Mouse (Mus musculus) forebrain, embryonic 12.5 days (tissue): ENCODE results near the gene Snrnp40. TPM values are rescaled to one million over a fixed set of nuclear protein-coding genes. Genes with fewer than 3 reads are reported as not detected.
A peak's percentile ranks its signal among the peaks of the same experiment; 100 is the strongest.

ENCODE experiments used
- ATAC-seq: fragments of 200-750 bp; cut with Nextera tagmentation; 2 replicates; pipeline ENCODE4 v1.8.0; 2017; ENCODE audit warnings: moderate TSS enrichment; ENCODE audit not compliant: low FRiP score
- H3K27ac ChIP-seq: fragments of 300-500 bp; sonication (generic); 2 replicates; pipeline ENCODE4 v1.5.1; 2016; ENCODE audit warnings: mild to moderate bottlenecking
- H3K27me3 ChIP-seq: fragments of 300-500 bp; sonication (generic); 2 replicates; pipeline ENCODE4 v1.6.1; 2016; ENCODE audit warnings: mild to moderate bottlenecking
- H3K36me3 ChIP-seq: fragments of 300-500 bp; sonication (generic); replicated peaks from 2 replicates; pipeline ENCODE4 v1.6.1; 2016; ENCODE audit warnings: mild to moderate bottlenecking
- H3K4me1 ChIP-seq: fragments of 300-500 bp; sonication (generic); 2 replicates; pipeline ENCODE4 v1.6.1; 2016
- H3K4me2 ChIP-seq: fragments of 300-500 bp; sonication (generic); 2 replicates; pipeline ENCODE4 v1.6.1; 2016; ENCODE audit warnings: mild to moderate bottlenecking, moderate library complexity
- H3K4me3 ChIP-seq: fragments of 300-500 bp; sonication (generic); replicated peaks from 2 replicates; pipeline ENCODE4 v1.5.1; 2016; ENCODE audit warnings: mild to moderate bottlenecking
- H3K9ac ChIP-seq: fragments of 300-500 bp; sonication (generic); 2 replicates; pipeline ENCODE4 v1.6.1; 2016; ENCODE audit warnings: mild to moderate bottlenecking
- H3K9me3 ChIP-seq: fragments of 300-500 bp; sonication (generic); 2 replicates; pipeline ENCODE4 v1.6.1; 2016
- WGBS: fragments of 180-500 bp; shearing (Covaris S2); methylation state at CpG from one replicate; pipeline ENCODE4 v1.1.7; 2016; 5-methylcytosine and 5-hydroxymethylcytosine counted together
- polyA plus RNA-seq: library from polyadenylated mRNA; unstranded; fragments of >200 nt; fragmentation: Nextera tagmentation; extraction: Ambion mirVana; gene quantifications from 2 replicates; pipeline ENCODE4 v1.2.1, GENCODE M21; 2016

Gene Snrnp40
- polyA plus RNA-seq, 1 experiment from 2014 or later, result 203 TPM

- Histone ChIP-seq H3K9me3 (no peaks in the 10 kb centered on the region), H3K9ac (no peak overlapping the region), H3K4me3 (no peak overlapping the region), H3K4me2 (no peak overlapping the region), H3K4me1 (no peaks in the 10 kb centered on the region), H3K27me3 (no peaks in the 10 kb centered on the region), H3K27ac (no peak overlapping the region), H3K36me3 (peaks cover 57% of the 10 kb centered on the region)
- WGBS, result 85% methylated on average over 9 of the region's 9 CpGs
- ATAC-seq, result no peak
Measured at GRCm38 (mm10) chr4:130327366-130327765, 32.6 kb upstream of the Snrnp40 start.

- no peaks in the 10 kb centered on the region for H3K4me1 ChIP-seq
- H3K4me2 ChIP-seq, result no peak overlapping the region
- H3K9me3 ChIP-seq, result no peaks in the 10 kb centered on the region
- H3K4me3 ChIP-seq, result no peak overlapping the region
- 95% methylated on average over 5 of the region's 5 CpGs for WGBS
- no peak for ATAC-seq
- H3K9ac ChIP-seq, result no peak overlapping the region
- peaks cover 49% of the 10 kb centered on the region for H3K36me3 ChIP-seq
- H3K27me3 ChIP-seq, result no peaks in the 10 kb centered on the region
- H3K27ac ChIP-seq, result no peak overlapping the region
Measured at GRCm38 (mm10) chr4:130335867-130336266, 24.1 kb upstream of the Snrnp40 start.

- H3K27me3 ChIP-seq, result no peaks in the 10 kb centered on the region
- no peak overlapping the region for H3K4me3 ChIP-seq
- H3K9ac ChIP-seq, result no peak overlapping the region
- no peak overlapping the region for H3K27ac ChIP-seq
- H3K4me2 ChIP-seq, result no peak overlapping the region
- no peaks in the 10 kb centered on the region for H3K9me3 ChIP-seq
- peaks cover 32% of the 10 kb centered on the region for H3K36me3 ChIP-seq
- 22% methylated on average over 4 of the region's 4 CpGs for WGBS
- peak; percentile 17; the same call in 1 of the 2 replicates for ATAC-seq
- no peaks in the 10 kb centered on the region for H3K4me1 ChIP-seq
Measured at GRCm38 (mm10) chr4:130341691-130342090, 18.2 kb upstream of the Snrnp40 start.

GRCm38 (mm10) chr4:130349666-130350065 is 10.3 kb upstream of the Snrnp40 start:
- ATAC-seq, result no peak
- no peak overlapping the region for H3K4me2 ChIP-seq
- no peak overlapping the region for H3K27ac ChIP-seq
- no peaks in the 10 kb centered on the region for H3K27me3 ChIP-seq
- H3K36me3 ChIP-seq, result peaks cover 74% of the 10 kb centered on the region
- WGBS, result 95% methylated on average over 6 of the region's 6 CpGs
- no peaks in the 10 kb centered on the region for H3K9me3 ChIP-seq
- no peak overlapping the region for H3K9ac ChIP-seq
- no peaks in the 10 kb centered on the region for H3K4me1 ChIP-seq
- no peak overlapping the region for H3K4me3 ChIP-seq

GRCm38 (mm10) chr4:130350690-130351422 is 9.1 kb upstream of the Snrnp40 start:
- Histone ChIP-seq H3K36me3 (peaks cover 74% of the 10 kb centered on the region), H3K9ac (no peak overlapping the region), H3K4me2 (no peak overlapping the region), H3K27me3 (no peaks in the 10 kb centered on the region), H3K27ac (no peak overlapping the region), H3K4me3 (no peak overlapping the region), H3K9me3 (no peaks in the 10 kb centered on the region), H3K4me1 (no peaks in the 10 kb centered on the region)
- no peak for ATAC-seq
- WGBS, result 89% methylated on average over 16 of the region's 16 CpGs

- Histone ChIP-seq H3K4me2 (no peak overlapping the region), H3K4me3 (no peak overlapping the region), H3K9ac (no peak overlapping the region), H3K36me3 (peaks cover 73% of the 10 kb centered on the region), H3K27me3 (no peaks in the 10 kb centered on the region), H3K4me1 (no peaks in the 10 kb centered on the region), H3K27ac (no peak overlapping the region), H3K9me3 (no peaks in the 10 kb centered on the region)
- ATAC-seq, result no peak
- 93% methylated on average over 7 of the region's 7 CpGs for WGBS
Measured at GRCm38 (mm10) chr4:130352588-130352987, 7.3 kb upstream of the Snrnp40 start.

- peaks cover 31% of the 10 kb centered on the region for H3K36me3 ChIP-seq
- no peak for ATAC-seq
- no peak overlapping the region for H3K4me2 ChIP-seq
- peaks cover 22% of the 10 kb centered on the region for H3K4me1 ChIP-seq
- H3K27ac ChIP-seq, result no peak overlapping the region
- H3K4me3 ChIP-seq, result no peak overlapping the region
- H3K9ac ChIP-seq, result no peak overlapping the region
- H3K9me3 ChIP-seq, result no peaks in the 10 kb centered on the region
- H3K27me3 ChIP-seq, result no peaks in the 10 kb centered on the region
Measured at GRCm38 (mm10) chr4:130357946-130358345, 2.0 kb upstream of the Snrnp40 start.

- Histone ChIP-seq H3K4me2 (peak overlapping the region; percentile 59), H3K4me3 (peak overlapping the region; percentile 94), H3K9me3 (no peaks in the 10 kb centered on the region), H3K27me3 (no peaks in the 10 kb centered on the region), H3K9ac (peak overlapping the region; percentile 92), H3K36me3 (peaks cover 41% of the 10 kb centered on the region), H3K27ac (peak overlapping the region; percentile 81), H3K4me1 (peaks cover 22% of the 10 kb centered on the region)
- WGBS, result 0% methylated on average over 19 of the region's 19 CpGs
- no peak for ATAC-seq
Measured at GRCm38 (mm10) chr4:130360238-130360590, 282 bp downstream of the Snrnp40 start.

GRCm38 (mm10) chr4:130376675-130377074 is 16.7 kb downstream of the Snrnp40 start:
- ATAC-seq, result no peak

GRCm38 (mm10) chr4:130377500-130377899 is 17.6 kb downstream of the Snrnp40 start:
- no peaks in the 10 kb centered on the region for H3K27me3 ChIP-seq
- no peaks in the 10 kb centered on the region for H3K4me1 ChIP-seq
- H3K9ac ChIP-seq, result no peak overlapping the region
- H3K27ac ChIP-seq, result no peak overlapping the region
- no peak overlapping the region for H3K4me2 ChIP-seq
- WGBS, result 87% methylated on average over 4 of the region's 4 CpGs
- H3K4me3 ChIP-seq, result no peak overlapping the region
- H3K36me3 ChIP-seq, result peaks cover 90% of the 10 kb centered on the region
- ATAC-seq, result no peak
- H3K9me3 ChIP-seq, result no peaks in the 10 kb centered on the region

More at GRCm38 (mm10) chr4:130376675-130377074, 16.7 kb downstream of the Snrnp40 start:
- no peak overlapping the region for H3K9ac ChIP-seq
- no peak overlapping the region for H3K4me3 ChIP-seq
- no peak overlapping the region for H3K27ac ChIP-seq
- H3K36me3 ChIP-seq, result peaks cover 87% of the 10 kb centered on the region
- no peaks in the 10 kb centered on the region for H3K9me3 ChIP-seq
- no peak overlapping the region for H3K4me2 ChIP-seq
- 87% methylated on average over 4 of the region's 4 CpGs for whole genome bisulfite sequencing
- H3K27me3 ChIP-seq, result no peaks in the 10 kb centered on the region
- H3K4me1 ChIP-seq, result no peaks in the 10 kb centered on the region

- H3K4me2 ChIP-seq, result no peak overlapping the region
- WGBS, result 94% methylated on average over 2 of the region's 2 CpGs
- ATAC-seq, result no peak
- H3K4me1 ChIP-seq, result no peaks in the 10 kb centered on the region
- H3K27me3 ChIP-seq, result no peaks in the 10 kb centered on the region
- H3K9me3 ChIP-seq, result no peaks in the 10 kb centered on the region
- no peak overlapping the region for H3K9ac ChIP-seq
- no peak overlapping the region for H3K27ac ChIP-seq
- no peak overlapping the region for H3K4me3 ChIP-seq
- H3K36me3 ChIP-seq, result peaks cover 92% of the 10 kb centered on the region
Measured at GRCm38 (mm10) chr4:130379181-130379580, 19.2 kb downstream of the Snrnp40 start.

- no peaks in the 10 kb centered on the region for H3K9me3 ChIP-seq
- no peak for ATAC-seq
- H3K27ac ChIP-seq, result no peak overlapping the region
- no peak overlapping the region for H3K9ac ChIP-seq
- H3K4me2 ChIP-seq, result no peak overlapping the region
- no peaks in the 10 kb centered on the region for H3K4me1 ChIP-seq
- H3K36me3 ChIP-seq, result peaks cover 91% of the 10 kb centered on the region
- no peak overlapping the region for H3K4me3 ChIP-seq
- 83% methylated on average over 2 of the region's 2 CpGs for WGBS
- no peaks in the 10 kb centered on the region for H3K27me3 ChIP-seq
Measured at GRCm38 (mm10) chr4:130380418-130380817, 20.5 kb downstream of the Snrnp40 start.

GRCm38 (mm10) chr4:130387256-130387655 is 27.3 kb downstream of the Snrnp40 start:
- H3K9me3 ChIP-seq, result no peaks in the 10 kb centered on the region
- H3K9ac ChIP-seq, result no peak overlapping the region
- no peak for ATAC-seq
- no peak overlapping the region for H3K4me2 ChIP-seq
- 92% methylated on average over 3 of the region's 3 CpGs for WGBS
- H3K4me1 ChIP-seq, result 0 out of 2 replicates have a peak, but pooled peaks cover 3% of the 10 kb centered on the region
- H3K36me3 ChIP-seq, result peaks cover 81% of the 10 kb centered on the region
- H3K27me3 ChIP-seq, result no peaks in the 10 kb centered on the region
- no peak overlapping the region for H3K27ac ChIP-seq
- no peak overlapping the region for H3K4me3 ChIP-seq
